Mouse (Mus musculus) cortical plate, adult 2 months (tissue): ENCODE measurements at regions not wholly inside any gene's neighbourhood (a gene's known extent, or its start where the extent isn't known, plus 50 kb on each side); places are given as distances from the start of the nearest gene placed in this dataset.

Experiments
- CTCF ChIP-seq: fragments of 200-500 bp; IDR thresholded peaks from 2 replicates; pipeline ENCODE4 v1.5.1; 2011; ENCODE audit warnings: mild to moderate bottlenecking, control low read depth, low read length; ENCODE audit not compliant: insufficient read depth; ENCODE audit errors: extremely low read depth
- POLR2A ChIP-seq: fragments of 200-500 bp; IDR thresholded peaks from 2 replicates; pipeline ENCODE4 v1.6.1; 2011; ENCODE audit warnings: mild to moderate bottlenecking, low read length, control low read depth; ENCODE audit not compliant: insufficient read depth; ENCODE audit errors: extremely low read depth

GRCm38 (mm10) chr19:49305804-49306203 lies 1100.0 kb downstream of the Sorcs3 start:
- TF ChIP-seq POLR2A (no peak), CTCF (no peak)
